11 mouse cellular contexts compared by ENCODE assay signal in the genomic region with DNA sequence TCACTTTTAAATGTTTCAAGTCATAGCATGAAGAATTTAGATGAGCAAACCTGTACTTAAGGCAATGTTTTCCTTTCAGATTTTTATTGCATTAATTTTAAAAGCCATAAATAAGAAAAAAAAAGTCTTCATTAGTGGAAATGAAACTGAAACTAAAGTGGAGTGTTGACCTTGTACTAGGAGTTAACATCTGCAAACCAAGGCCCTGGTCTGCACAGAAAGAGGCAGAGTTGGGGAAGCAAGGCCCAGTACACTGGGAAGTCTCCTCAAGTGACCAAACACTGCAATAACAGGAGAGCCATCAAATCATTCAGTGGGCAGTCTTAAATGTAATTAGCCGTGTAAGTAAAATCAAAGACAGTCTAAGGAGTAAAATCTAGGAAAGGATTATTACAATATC. TPM values are rescaled to one million over a fixed set of nuclear protein-coding genes. Genes with fewer than 3 reads are reported as not detected.
DNase-seq lines count a peak whose midpoint lies in the region; ATAC-seq and TF ChIP-seq lines count a peak whose summit lies in the region.
"Had no signal": no experiment of that assay in that cellular context is flagged by ENCODE, and none has a peak within 500 bp of the region (broad histone marks: within the 10 kb centered on the region; RNA-seq: fewer than 3 reads in every experiment).

No protein-coding gene starts in this region.

- H3K9me3 ChIP-seq in kidney, postnatal 0 days (replicated peaks; ENCODE audit: low read length) = no peaks in the 10 kb centered on the region
- H3K9me3 ChIP-seq in hindbrain, embryonic 11.5 days (ENCODE audit: control insufficient read depth, low read length) = no peaks in the 10 kb centered on the region
- H3K9me3 ChIP-seq: limb, embryonic 15.5 days had no signal

- H3K9ac ChIP-seq in kidney, postnatal 0 days (ENCODE audit: low read depth, low read length) = no peak overlapping the region
- no peak overlapping the region for H3K9ac ChIP-seq in hindbrain, embryonic 11.5 days (ENCODE audit: low read depth, low read length)
- H3K9ac ChIP-seq: limb, embryonic 15.5 days had no signal

- no peak for ATAC-seq in kidney, postnatal 0 days (replicated peaks; ENCODE audit: low FRiP score, low read depth)
- peak; percentile 70 for ATAC-seq in activated CD4-positive, CD25-positive, alpha-beta regulatory T cell, adult 4 months
- ATAC-seq in hindbrain, embryonic 11.5 days (ENCODE audit: low FRiP score) = no peak

- no peak overlapping the region for H3K4me3 ChIP-seq in kidney, postnatal 0 days (replicated peaks; ENCODE audit: low read depth, low read length)
- H3K4me3 ChIP-seq in macrophage (ENCODE audit: inconsistent target) = no peak overlapping the region
- no peak overlapping the region for H3K4me3 ChIP-seq in hindbrain, embryonic 11.5 days (ENCODE audit: low read depth, low read length)
- H3K4me3 ChIP-seq: erythroblast, embryonic 14.5 days; limb, embryonic 15.5 days had no signal

- no peak overlapping the region for H3K27ac ChIP-seq in kidney, postnatal 0 days
- peak overlapping the region; percentile 34 for H3K27ac ChIP-seq in macrophage
- H3K27ac ChIP-seq in hindbrain, embryonic 11.5 days (ENCODE audit: low read depth, low read length) = no peak overlapping the region
- H3K27ac ChIP-seq: limb, embryonic 15.5 days had no signal

- H3K4me1 ChIP-seq in kidney, postnatal 0 days (replicated peaks; ENCODE audit: insufficient read depth, low read length) = 0 out of 2 replicates have a peak, but pooled peaks cover 17% of the 10 kb centered on the region
- no peaks in the 10 kb centered on the region for H3K4me1 ChIP-seq in hindbrain, embryonic 11.5 days (replicated peaks; ENCODE audit: control insufficient read depth, insufficient read depth, low read length)

- DNase-seq in kidney, postnatal 0 days (ENCODE audit: low spot score) = peak; percentile 42
- DNase-seq in kidney, postnatal 14 days = no peak
- peak; percentile 18 for DNase-seq in CD4-positive, CD25-positive, alpha-beta regulatory T cell, adult 2 months (ENCODE audit: low read depth, low spot score)
- no peak for DNase-seq in thymus, postnatal 4 days
- DNase-seq in hindbrain, embryonic 11.5 days (ENCODE audit: low spot score) = no peak
- DNase-seq in kidney, postnatal 4 days = no peak
- DNase-seq: kidney, adult 11 months had no signal

- TF ChIP-seq CTCF in kidney, postnatal 0 days (IDR thresholded peaks at IDR 0.05; ENCODE audit: low read depth) = no peak

- H3K27me3 ChIP-seq in kidney, postnatal 0 days (ENCODE audit: insufficient read depth, low read length) = no peaks in the 10 kb centered on the region
- no peaks in the 10 kb centered on the region for H3K27me3 ChIP-seq in hindbrain, embryonic 11.5 days (ENCODE audit: control insufficient read depth, insufficient read depth, low read length)
- H3K27me3 ChIP-seq: limb, embryonic 15.5 days had no signal

- H3K4me2 ChIP-seq in kidney, postnatal 0 days (ENCODE audit: low read length) = no peak overlapping the region
- no peak overlapping the region for H3K4me2 ChIP-seq in hindbrain, embryonic 11.5 days (replicated peaks; ENCODE audit: low read depth, low read length)
- H3K4me2 ChIP-seq: limb, embryonic 15.5 days had no signal

- H3K36me3 ChIP-seq in kidney, postnatal 0 days (ENCODE audit: insufficient read depth, low read length) = no peaks in the 10 kb centered on the region
- no peaks in the 10 kb centered on the region for H3K36me3 ChIP-seq in macrophage (ENCODE audit: inconsistent target)
- no peaks in the 10 kb centered on the region for H3K36me3 ChIP-seq in hindbrain, embryonic 11.5 days (ENCODE audit: control insufficient read depth, insufficient read depth, low read length)
- H3K36me3 ChIP-seq: limb, embryonic 15.5 days had no signal

- H3K79me2 ChIP-seq in macrophage (ENCODE audit: inconsistent target) = peaks cover 97% of the 10 kb centered on the region

- 24% methylated on average over 1 of the region's 1 CpGs for WGBS in kidney, postnatal 0 days
- WGBS in macrophage (ENCODE audit: missing documents) = 18% methylated on average over 1 of the region's 1 CpGs
- WGBS in hindbrain, embryonic 11.5 days = 66% methylated on average over 1 of the region's 1 CpGs

RNA-seq across cellular contexts. Expression of a gene that starts 38.3 kb away (rescaled TPM):
- 60.7 and 66.1 TPM in 2 replicates for polyA plus RNA-seq in kidney, postnatal 0 days (2015; fragmentation: Nextera tagmentation; extraction: Ambion mirVana)
- 10 to 100 TPM; 13.5 to 21.0 TPM for polyA plus RNA-seq in activated CD4-positive, CD25-positive, alpha-beta regulatory T cell, adult 4 months (2017; shearing (Covaris generic))
- 100 to 1,000 TPM in 22 of 26 experiments, 10 to 100 TPM in 4; 33.3 to 254 (median 187) TPM for total RNA-seq in macrophage (2018; cell fraction: chromatin; rRNA removed)
- total RNA-seq in macrophage (2018; cell fraction: cytosol; rRNA removed) = 10 to 100 TPM; 62.7 to 89.5 (median 78.5) TPM
- total RNA-seq in macrophage (2018; cell fraction: nucleus; rRNA removed) = 100 to 1,000 TPM in 21 of 26 experiments, 10 to 100 TPM in 5; 36.9 to 188 (median 128) TPM
- 64.1 to 79.9 TPM (median 70.4 TPM) in 3 replicates for polyA plus RNA-seq in macrophage (2018)
- polyA plus RNA-seq in hindbrain, embryonic 11.5 days (2014; fragmentation: Nextera tagmentation; extraction: Ambion mirVana) = 70.9 and 71.9 TPM in 2 replicates

Comparison
In these comparisons a context has a peak if more than half of its experiments do, and no peak if none do; other contexts are left out.
1. DNase-seq: peak in kidney, postnatal 0 days (single experiment) and CD4-positive, CD25-positive, alpha-beta regulatory T cell, adult 2 months (single experiment); none in kidney, postnatal 14 days (single experiment), thymus, postnatal 4 days (single experiment), hindbrain, embryonic 11.5 days (single experiment) and kidney, postnatal 4 days (0 of 2).